Mouse (Mus musculus): ENCODE measurements around the gene Tmed6.

- TF ChIP-seq GATA1 (IDR thresholded peaks at IDR 0.05; ENCODE audit: low read length) (no peak), TAL1 (IDR thresholded peaks at IDR 0.05; ENCODE audit: low read length) (no peak)
Measured at GRCm38 (mm10) chr8:107114150-107115007, 48.9 kb upstream of the Tmed6 start.
